Mouse (Mus musculus) cortical plate, adult 2 months (tissue): Measurements from ENCODE around the gene Cry1. TPM values are rescaled to one million over a fixed set of nuclear protein-coding genes. Genes with fewer than 3 reads are reported as not detected.

Source experiments
- H3K27ac ChIP-seq: fragments of 200-500 bp; 2 replicates; pipeline ENCODE4 v1.5.1; 2012; ENCODE audit warnings: low read length, control low read depth, inconsistent platforms; ENCODE audit not compliant: insufficient read depth
- H3K4me1 ChIP-seq: fragments of 200-500 bp; 2 replicates; pipeline ENCODE4 v1.6.1; 2011; ENCODE audit warnings: low read length; ENCODE audit not compliant: control insufficient read depth, insufficient read depth
- H3K4me3 ChIP-seq: fragments of 200-500 bp; 2 replicates; pipeline ENCODE4 v1.5.1; 2011; ENCODE audit warnings: mild to moderate bottlenecking, low read length, control low read depth; ENCODE audit not compliant: insufficient read depth
- CTCF ChIP-seq: fragments of 200-500 bp; IDR thresholded peaks from 2 replicates; pipeline ENCODE4 v1.5.1; 2011; ENCODE audit warnings: mild to moderate bottlenecking, control low read depth, low read length; ENCODE audit not compliant: insufficient read depth; ENCODE audit errors: extremely low read depth
- POLR2A ChIP-seq: fragments of 200-500 bp; IDR thresholded peaks from 2 replicates; pipeline ENCODE4 v1.6.1; 2011; ENCODE audit warnings: mild to moderate bottlenecking, low read length, control low read depth; ENCODE audit not compliant: insufficient read depth; ENCODE audit errors: extremely low read depth
- polyA plus RNA-seq: library from polyadenylated mRNA; depleted of rRNA; stranded (reverse); fragments of >200 nt; gene quantifications from 2 replicates; pipeline ENCODE4 v1.2.3, GENCODE M21; 2012

Gene Cry1
- polyA plus RNA-seq, 1 experiment, result 13.6 TPM

DNA sequence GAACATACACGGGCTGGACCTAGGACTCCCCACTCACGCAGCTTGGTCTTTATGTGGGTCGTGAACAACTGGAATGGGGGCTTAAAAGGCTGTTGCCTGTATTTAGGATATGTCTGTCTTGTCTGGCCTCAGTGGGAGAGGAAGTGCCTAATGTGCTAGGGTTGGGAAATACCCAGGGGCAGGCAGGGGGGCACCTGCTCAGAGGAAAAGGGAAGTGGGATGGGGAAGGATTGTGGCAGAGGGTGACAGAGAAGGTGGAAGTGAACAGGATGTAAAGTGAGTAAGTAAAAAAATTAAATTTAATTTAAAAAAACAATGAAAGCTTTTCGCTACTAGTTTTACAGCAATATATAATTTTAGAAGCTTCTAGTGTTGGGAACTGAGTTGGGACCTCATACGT, 9.7 kb upstream of the Cry1 start:
- Histone ChIP-seq H3K4me3 (no peak overlapping the region), H3K27ac (no peak overlapping the region), H3K4me1 (no peaks in the 10 kb centered on the region)
- TF ChIP-seq CTCF (no peak), POLR2A (no peak)

DNA sequence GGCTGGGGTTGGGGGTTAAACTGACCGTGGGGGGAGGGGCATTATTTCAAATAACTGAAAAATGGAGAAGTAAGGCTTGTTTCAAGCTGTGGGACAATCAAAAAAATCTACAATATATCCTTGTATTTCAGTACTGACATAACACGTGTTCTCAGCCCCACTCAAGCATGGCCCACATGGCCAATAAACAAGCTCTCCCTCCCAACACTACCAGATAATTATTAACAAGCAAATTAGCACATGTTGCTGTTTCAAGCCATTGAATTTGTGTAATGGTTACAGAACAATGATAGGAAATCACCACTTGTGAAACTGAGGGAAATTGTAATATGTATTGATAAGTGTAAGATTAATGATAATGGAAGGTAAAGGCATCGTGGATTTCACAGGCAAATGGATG, 8.5 kb upstream of the Cry1 start:
- no peak overlapping the region for H3K4me3 ChIP-seq
- H3K27ac ChIP-seq, result no peak overlapping the region
- TF ChIP-seq POLR2A (no peak), CTCF (no peak)
- H3K4me1 ChIP-seq, result no peaks in the 10 kb centered on the region

DNA sequence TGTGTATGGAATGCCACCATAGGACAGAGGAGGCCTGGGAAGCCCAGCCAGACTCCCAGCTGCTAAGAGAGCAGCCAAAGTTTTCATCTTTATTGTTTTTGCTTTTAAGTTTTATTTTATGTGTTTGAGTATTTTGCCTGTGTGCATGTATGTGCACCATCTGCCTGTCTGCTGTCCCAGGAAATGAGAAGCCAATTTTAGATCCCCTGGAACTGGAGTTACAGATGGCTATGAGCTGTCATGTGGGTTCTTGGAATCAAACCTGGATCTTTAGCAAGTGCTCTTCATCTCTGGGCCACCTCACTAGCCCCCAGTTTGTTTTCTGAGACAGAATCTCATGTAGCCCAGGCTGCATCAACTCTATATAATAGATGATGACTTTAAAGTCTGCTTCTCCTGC, 5.8 kb upstream of the Cry1 start:
- TF ChIP-seq POLR2A, result no peak
- no peak for TF ChIP-seq CTCF
- Histone ChIP-seq H3K27ac (no peak overlapping the region), H3K4me3 (no peak overlapping the region), H3K4me1 (no peaks in the 10 kb centered on the region)

DNA sequence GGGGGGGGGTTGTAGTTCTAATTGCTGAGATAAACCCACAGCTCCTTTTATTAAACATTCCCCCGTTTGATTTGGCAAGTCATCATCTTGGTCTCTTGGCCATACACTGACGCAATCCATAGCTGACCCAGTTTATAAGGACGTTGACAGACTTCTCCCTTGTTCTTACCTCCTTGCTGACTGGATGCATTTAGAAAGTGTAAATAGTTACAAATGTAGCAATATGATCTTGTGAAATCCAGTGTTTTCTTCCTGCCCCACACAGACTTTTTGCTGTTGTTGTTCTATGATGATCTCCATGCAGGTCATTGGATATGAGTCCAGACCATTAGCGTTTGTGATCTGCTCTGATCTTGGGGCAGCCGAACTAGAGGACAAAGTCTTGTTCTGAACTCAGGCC, 5.1 kb upstream of the Cry1 start:
- Histone ChIP-seq H3K27ac (no peak overlapping the region), H3K4me3 (no peak overlapping the region), H3K4me1 (no peaks in the 10 kb centered on the region)
- TF ChIP-seq POLR2A (no peak), CTCF (no peak)

DNA sequence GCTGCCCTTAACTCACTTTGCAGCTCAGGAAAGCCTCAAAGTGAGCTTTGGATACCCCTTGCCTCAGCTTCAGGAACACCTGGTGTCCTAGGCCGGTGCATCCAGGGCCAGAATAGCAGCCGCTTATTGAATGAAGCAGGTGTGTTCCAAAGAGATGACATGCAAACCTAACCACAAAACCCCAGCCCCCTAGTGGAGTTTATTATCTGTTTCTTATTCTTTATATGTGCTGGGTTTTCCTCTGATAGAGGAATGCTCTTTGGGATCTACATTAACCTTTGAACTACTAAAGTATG, 1.6 kb upstream of the Cry1 start:
- Histone ChIP-seq H3K27ac (no peak overlapping the region), H3K4me3 (no peak overlapping the region), H3K4me1 (peaks cover 1% of the 10 kb centered on the region; the same call in 1 of the 2 replicates)
- TF ChIP-seq CTCF (no peak), POLR2A (no peak)

DNA sequence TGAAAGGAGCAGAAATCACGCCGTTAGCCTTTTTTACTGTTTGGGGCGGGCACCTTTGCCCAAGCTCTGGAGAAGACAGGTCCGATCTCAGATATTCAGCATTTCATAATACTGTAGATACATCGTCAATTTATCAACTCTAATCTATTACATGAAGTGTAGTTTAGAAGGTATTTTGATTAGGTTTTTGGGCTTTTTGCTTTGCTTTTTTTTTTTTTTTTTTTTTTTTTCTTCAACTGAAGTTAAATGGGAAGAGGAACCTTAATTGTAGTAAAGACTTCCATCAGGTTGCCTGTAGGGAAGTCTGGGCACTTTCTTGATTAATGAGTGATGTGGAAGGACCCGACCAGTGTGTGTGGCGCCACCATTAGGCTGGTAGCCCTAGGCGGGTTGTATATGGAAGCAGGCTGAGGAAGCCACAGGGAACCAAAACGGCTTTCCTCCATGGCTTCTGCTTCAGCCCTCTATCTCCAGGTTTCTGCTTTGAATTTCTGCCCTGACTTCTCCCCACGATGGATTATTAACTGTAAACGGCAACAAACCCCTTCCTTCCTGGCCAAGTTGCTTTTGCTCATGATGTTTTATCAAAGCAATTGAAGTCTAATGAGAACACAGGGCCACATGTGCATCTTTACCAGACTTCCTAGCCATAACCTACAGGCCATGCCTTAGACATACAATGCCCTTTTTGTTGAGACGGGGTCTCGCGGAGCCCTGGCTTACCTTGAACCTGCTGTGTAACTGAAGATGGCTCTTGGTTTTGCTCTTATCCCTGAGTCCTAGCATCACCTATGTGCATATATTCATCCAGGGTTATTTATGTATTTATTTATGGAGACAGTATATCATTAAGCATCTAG, 1.0 kb upstream of the Cry1 start:
- 0 out of 2 replicates have a peak overlapping the region, but pooled peaks have one; percentile 20 for H3K27ac ChIP-seq
- TF ChIP-seq CTCF (no peak), POLR2A (no peak)
- peak overlapping the region; percentile 71 for H3K4me3 ChIP-seq
- peaks cover 1% of the 10 kb centered on the region; the same call in 1 of the 2 replicates for H3K4me1 ChIP-seq

DNA sequence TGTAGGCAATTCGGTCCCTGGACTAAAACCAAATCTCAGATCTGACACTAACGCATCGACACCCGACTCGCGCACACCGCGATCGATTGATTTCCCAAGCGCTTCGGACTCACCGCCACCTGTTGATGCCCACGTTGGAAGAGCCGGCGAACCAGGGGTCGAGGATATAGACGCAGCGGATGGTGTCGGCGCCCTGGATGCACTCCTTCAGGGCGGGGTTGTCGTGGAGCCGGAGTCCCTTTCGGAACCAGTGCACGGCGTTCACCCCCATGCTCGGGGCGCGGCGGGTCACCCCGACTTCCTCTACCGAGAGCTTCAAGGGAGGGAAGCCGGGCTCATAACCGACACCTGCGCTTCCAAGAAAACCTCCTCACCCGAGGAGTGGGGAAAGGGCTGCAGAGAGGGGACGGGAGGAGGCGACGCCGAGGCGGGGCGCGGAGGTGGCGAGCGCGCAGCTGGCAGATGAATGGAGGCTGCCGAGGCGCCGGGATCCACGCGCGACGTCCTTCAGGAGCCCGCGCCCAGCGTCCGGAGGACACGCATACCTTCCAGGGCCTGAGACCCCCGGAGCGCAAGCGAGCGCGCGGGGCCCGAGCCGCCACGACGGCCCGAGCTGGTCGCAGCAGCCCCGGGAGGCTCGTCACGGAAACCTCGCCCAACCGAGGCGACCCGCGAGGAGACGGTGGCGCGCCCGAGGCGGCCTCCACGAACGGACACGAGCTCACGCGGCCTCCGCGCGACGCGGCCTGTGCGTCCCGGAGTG, 482 bp downstream of the Cry1 start:
- no peak for TF ChIP-seq POLR2A
- no peak for TF ChIP-seq CTCF
- H3K4me3 ChIP-seq, result peak overlapping the region; percentile 71
- peaks cover 1% of the 10 kb centered on the region; the same call in 1 of the 2 replicates for H3K4me1 ChIP-seq

DNA sequence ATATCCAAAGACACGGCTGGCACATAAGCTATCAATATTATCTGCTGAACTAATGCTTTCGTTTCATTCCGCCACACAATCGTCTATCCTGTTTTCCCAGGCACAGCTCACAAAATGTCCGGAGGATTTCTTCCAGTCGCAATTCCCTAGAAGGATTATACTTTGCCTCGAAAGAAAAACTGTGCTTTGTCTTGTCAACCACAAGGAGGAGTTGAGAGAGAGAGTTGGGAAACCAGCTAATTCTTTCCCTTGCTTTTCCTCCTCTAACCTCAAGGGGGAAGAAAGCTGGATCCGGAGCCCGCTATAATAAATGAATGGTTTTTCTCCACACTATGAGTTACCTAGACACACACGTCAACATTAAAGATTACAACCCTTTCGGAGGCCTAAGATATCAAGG, 1.2 kb downstream of the Cry1 start:
- Histone ChIP-seq H3K4me3 (peak overlapping the region; percentile 71), H3K4me1 (peaks cover 1% of the 10 kb centered on the region), H3K27ac (no peak overlapping the region)
- TF ChIP-seq CTCF, result peak; percentile 52
- TF ChIP-seq POLR2A, result no peak

More for the DNA sequence above, 482 bp downstream of the Cry1 start:
- peak overlapping the region; percentile 92 for H3K27ac ChIP-seq

DNA sequence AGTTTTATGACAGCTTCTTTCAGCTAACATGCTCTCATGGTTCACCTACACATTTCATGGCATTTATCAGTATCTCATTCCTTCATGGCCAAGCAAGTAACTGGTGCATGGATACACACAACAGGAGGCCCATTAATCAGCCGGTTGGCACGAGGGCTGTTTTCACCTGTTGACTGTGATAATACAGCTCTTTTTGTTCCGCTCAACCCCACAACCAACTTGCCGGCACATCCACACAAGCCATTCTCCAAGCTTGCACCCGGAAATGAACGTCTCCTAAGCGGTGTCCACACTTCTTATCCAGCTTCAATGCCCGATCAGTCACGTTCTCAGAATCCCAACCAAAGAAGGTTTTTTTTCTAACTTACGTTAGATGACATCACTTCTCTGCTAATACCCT, 2.1 kb downstream of the Cry1 start:
- Histone ChIP-seq H3K4me3 (peak overlapping the region; percentile 71), H3K4me1 (peaks cover 1% of the 10 kb centered on the region), H3K27ac (no peak overlapping the region)
- TF ChIP-seq POLR2A (no peak), CTCF (no peak)

DNA sequence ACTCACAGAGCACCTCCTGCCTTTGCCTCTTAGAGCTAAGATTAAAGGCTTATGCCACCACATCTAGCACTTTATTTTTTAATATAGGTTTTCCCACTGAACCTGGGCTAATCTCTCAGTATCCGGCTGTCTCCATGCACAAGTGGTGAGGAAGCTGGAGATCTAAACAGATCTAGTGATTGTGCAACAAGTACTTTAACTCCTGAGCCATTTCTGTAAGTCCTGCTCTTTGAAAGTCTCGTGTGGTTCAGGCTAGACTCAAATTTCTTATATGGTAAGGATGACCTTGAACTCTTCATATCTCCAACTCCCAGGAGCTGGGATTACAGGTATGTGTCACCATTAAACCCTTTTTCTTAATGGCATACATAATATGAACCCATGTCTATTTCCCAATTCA, 8.2 kb downstream of the Cry1 start:
- Histone ChIP-seq H3K4me3 (no peak overlapping the region), H3K27ac (no peak overlapping the region), H3K4me1 (no peaks in the 10 kb centered on the region; the same call in 1 of the 2 replicates)
- no peak for TF ChIP-seq POLR2A
- TF ChIP-seq CTCF, result no peak
